ENCODE assay signal across 8 mouse cellular contexts in genomic region chr1:37873157-37873556, GRCm38 (mm10). TPM values are rescaled to one million over a fixed set of nuclear protein-coding genes. Genes with fewer than 3 reads are reported as not detected.
DNase-seq lines count a peak whose midpoint lies in the region; ATAC-seq and TF ChIP-seq lines count a peak whose summit lies in the region.

No protein-coding gene starts in this region.

- H3K4me1 ChIP-seq in neural tube, embryonic 12.5 days, result no peaks in the 10 kb centered on the region
- H3K4me1 ChIP-seq in limb, embryonic 10.5 days, result peaks cover 11% of the 10 kb centered on the region
- peaks cover 3% of the 10 kb centered on the region for H3K4me1 ChIP-seq in stomach, embryonic 16.5 days (ENCODE audit: control insufficient read depth, insufficient read depth, low read length)

- DNase-seq in gastrocnemius, adult 2 months, result no peak
- DNase-seq in gastrocnemius, postnatal 36 days, result no peak
- no peak for DNase-seq in neural tube, embryonic 10.5 days (ENCODE audit: extremely low spot score, low spot score)
- DNase-seq in limb, embryonic 10.5 days (ENCODE audit: low spot score), result no peak
- no peak for DNase-seq in left cerebral cortex, adult 18-20 months (ENCODE audit: low spot score in 2 of 2)
- no peak for DNase-seq in urinary bladder, postnatal 10 days (ENCODE audit: low spot score)

- no peak for ATAC-seq in neural tube, embryonic 12.5 days (ENCODE audit: low FRiP score, low read depth)
- ATAC-seq in stomach, embryonic 16.5 days (ENCODE audit: insufficient read depth, low FRiP score), result no peak

- intact Hi-C loops in gastrocnemius, adult 2 months (cut with DNase I), result loop anchor here (2.0 to 5.0 kb wide), 3 partner anchors 16 to 254 kb away; partner anchors contain the start of genes Eif5b, Rev1 and Txndc9
- intact Hi-C loops in gastrocnemius, postnatal 36 days (cut with DNase I), result no loop called here

- 97% methylated on average over 4 of the region's 4 CpGs for WGBS in neural tube, embryonic 12.5 days
- WGBS in limb, embryonic 10.5 days, result 92% methylated on average over 4 of the region's 4 CpGs
- WGBS in stomach, embryonic 16.5 days, result 74% methylated on average over 4 of the region's 4 CpGs

- peaks cover 3% of the 10 kb centered on the region; the same call in 1 of the 2 replicates for H3K27me3 ChIP-seq in neural tube, embryonic 12.5 days (replicated peaks)
- H3K27me3 ChIP-seq in limb, embryonic 10.5 days (ENCODE audit: low read depth, poor library complexity, severe bottlenecking), result no peaks in the 10 kb centered on the region
- no peaks in the 10 kb centered on the region for H3K27me3 ChIP-seq in stomach, embryonic 16.5 days (ENCODE audit: control insufficient read depth, insufficient read depth, low read length)

- H3K4me3 ChIP-seq in gastrocnemius, adult 2 months, result peak overlapping the region; percentile 79
- H3K4me3 ChIP-seq in neural tube, embryonic 12.5 days, result no peak overlapping the region
- H3K4me3 ChIP-seq in limb, embryonic 10.5 days, result peak overlapping the region; percentile 63; the same call in 1 of the 2 replicates
- peak overlapping the region; percentile 61; the same call in 1 of the 2 replicates for H3K4me3 ChIP-seq in stomach, embryonic 16.5 days (replicated peaks; ENCODE audit: low read length)

- 0 out of 2 replicates have a peak overlapping the region, but pooled peaks have one; percentile 73 for H3K4me2 ChIP-seq in neural tube, embryonic 12.5 days (replicated peaks)
- H3K4me2 ChIP-seq in stomach, embryonic 16.5 days (ENCODE audit: low read depth, low read length), result peak overlapping the region; percentile 72

- peaks cover 32% of the 10 kb centered on the region for H3K36me3 ChIP-seq in neural tube, embryonic 12.5 days
- peaks cover 39% of the 10 kb centered on the region for H3K36me3 ChIP-seq in limb, embryonic 10.5 days
- H3K36me3 ChIP-seq in stomach, embryonic 16.5 days (ENCODE audit: control insufficient read depth, insufficient read depth, low read length), result peaks cover 30% of the 10 kb centered on the region

- TF ChIP-seq CTCF in gastrocnemius, adult 2 months (IDR thresholded peaks at IDR 0.05), result no peak

- peak overlapping the region; percentile 82; the same call in 1 of the 2 replicates for H3K27ac ChIP-seq in gastrocnemius, adult 2 months
- H3K27ac ChIP-seq in neural tube, embryonic 12.5 days, result no peak overlapping the region
- H3K27ac ChIP-seq in limb, embryonic 10.5 days, result no peak overlapping the region
- no peak overlapping the region for H3K27ac ChIP-seq in stomach, embryonic 16.5 days (ENCODE audit: low read length)

- H3K9me3 ChIP-seq in neural tube, embryonic 12.5 days, result peaks cover 7% of the 10 kb centered on the region; the same call in 1 of the 2 replicates
- no peaks in the 10 kb centered on the region; the same call in 1 of the 2 replicates for H3K9me3 ChIP-seq in limb, embryonic 10.5 days (replicated peaks)
- H3K9me3 ChIP-seq in stomach, embryonic 16.5 days (replicated peaks; ENCODE audit: control insufficient read depth, low read length), result peaks cover 11% of the 10 kb centered on the region

- no peak overlapping the region for H3K9ac ChIP-seq in neural tube, embryonic 12.5 days
- H3K9ac ChIP-seq in stomach, embryonic 16.5 days (ENCODE audit: low read length), result no peak overlapping the region

RNA-seq across cellular contexts. Expression of gene Lipt1, which starts 1.6 kb away (rescaled TPM):
- 10 to 100 TPM in 1 of 2 experiments, 1 to 10 TPM in 1; 7.7 to 10.3 TPM for total RNA-seq in gastrocnemius, adult 2 months (2021)
- total RNA-seq in gastrocnemius, postnatal 36 days (2021), result 1 to 10 TPM; 5.4 to 7.1 TPM
- 7.1 and 7.9 TPM in 2 replicates for polyA plus RNA-seq in neural tube, embryonic 12.5 days (2016; fragmentation: Nextera tagmentation; extraction: Ambion mirVana)
- polyA plus RNA-seq in limb, embryonic 10.5 days (2016; fragmentation: Nextera tagmentation; extraction: Ambion mirVana), result 6.2 and 8.1 TPM in 2 replicates
- 9.0 and 9.1 TPM in 2 replicates for polyA plus RNA-seq in stomach, embryonic 16.5 days (2015; fragmentation: Nextera tagmentation; extraction: Ambion mirVana)
- 1 to 10 TPM; 8.8 to 9.4 TPM for total RNA-seq in left cerebral cortex, adult 18-20 months (2021)

RNA-seq across cellular contexts. Expression of gene Tsga10, which starts 6.9 kb away (rescaled TPM):
- total RNA-seq in gastrocnemius, adult 2 months (2021), result 10 to 100 TPM in 1 of 2 experiments, 1 to 10 TPM in 1; 5.7 to 10.6 TPM
- total RNA-seq in gastrocnemius, postnatal 36 days (2021), result 1 to 10 TPM; 3.4 to 5.0 TPM
- polyA plus RNA-seq in neural tube, embryonic 12.5 days (2016; fragmentation: Nextera tagmentation; extraction: Ambion mirVana), result 18.1 and 19.3 TPM in 2 replicates
- polyA plus RNA-seq in limb, embryonic 10.5 days (2016; fragmentation: Nextera tagmentation; extraction: Ambion mirVana), result 6.9 and 7.1 TPM in 2 replicates
- polyA plus RNA-seq in stomach, embryonic 16.5 days (2015; fragmentation: Nextera tagmentation; extraction: Ambion mirVana), result 5.7 and 5.9 TPM in 2 replicates
- total RNA-seq in left cerebral cortex, adult 18-20 months (2021), result 10 to 100 TPM; 17.8 to 19.3 TPM

RNA-seq across cellular contexts. Expression of gene Mitd1, which starts 17.1 kb away (rescaled TPM):
- 1 to 10 TPM; 1.7 to 2.4 TPM for total RNA-seq in gastrocnemius, adult 2 months (2021)
- 1 to 10 TPM; 1.6 to 2.3 TPM for total RNA-seq in gastrocnemius, postnatal 36 days (2021)
- 18.4 and 20.3 TPM in 2 replicates for polyA plus RNA-seq in neural tube, embryonic 12.5 days (2016; fragmentation: Nextera tagmentation; extraction: Ambion mirVana)
- 22.4 and 22.7 TPM in 2 replicates for polyA plus RNA-seq in limb, embryonic 10.5 days (2016; fragmentation: Nextera tagmentation; extraction: Ambion mirVana)
- 26.4 and 28.4 TPM in 2 replicates for polyA plus RNA-seq in stomach, embryonic 16.5 days (2015; fragmentation: Nextera tagmentation; extraction: Ambion mirVana)
- total RNA-seq in left cerebral cortex, adult 18-20 months (2021), result 10 to 100 TPM; 10.7 to 11.3 TPM

RNA-seq across cellular contexts. Expression of gene Mrpl30, which starts 17.1 kb away (rescaled TPM):
- 100 to 1,000 TPM; 265 to 300 TPM for total RNA-seq in gastrocnemius, adult 2 months (2021)
- total RNA-seq in gastrocnemius, postnatal 36 days (2021), result 100 to 1,000 TPM; 234 to 269 TPM
- 217 and 221 TPM in 2 replicates for polyA plus RNA-seq in neural tube, embryonic 12.5 days (2016; fragmentation: Nextera tagmentation; extraction: Ambion mirVana)
- polyA plus RNA-seq in limb, embryonic 10.5 days (2016; fragmentation: Nextera tagmentation; extraction: Ambion mirVana), result 263 and 266 TPM in 2 replicates
- polyA plus RNA-seq in stomach, embryonic 16.5 days (2015; fragmentation: Nextera tagmentation; extraction: Ambion mirVana), result 216 and 225 TPM in 2 replicates
- total RNA-seq in left cerebral cortex, adult 18-20 months (2021), result 100 to 1,000 TPM; 139 to 146 TPM

RNA-seq across cellular contexts. Expression of gene Lyg2, which starts 43.1 kb away (rescaled TPM):
- total RNA-seq in gastrocnemius, adult 2 months (2021), result not detected
- total RNA-seq in gastrocnemius, postnatal 36 days (2021), result not detected
- polyA plus RNA-seq in neural tube, embryonic 12.5 days (2016; fragmentation: Nextera tagmentation; extraction: Ambion mirVana), result not detected in 2 replicates
- polyA plus RNA-seq in limb, embryonic 10.5 days (2016; fragmentation: Nextera tagmentation; extraction: Ambion mirVana), result 0.05 and 0.10 TPM in 2 replicates
- polyA plus RNA-seq in stomach, embryonic 16.5 days (2015; fragmentation: Nextera tagmentation; extraction: Ambion mirVana), result not detected in 2 replicates
- total RNA-seq in left cerebral cortex, adult 18-20 months (2021), result not detected
